Mouse (Mus musculus): ENCODE measurements around the gene Rpl5. TPM values are rescaled to one million over a fixed set of nuclear protein-coding genes. Genes with fewer than 3 reads are reported as not detected.

The Rpl5 gene
- 91.0 and 95.9 TPM in 2 replicates for polyA plus RNA-seq (2014; fragmentation: Nextera tagmentation; extraction: Ambion mirVana)

- Histone ChIP-seq H3K4me3 (ENCODE audit: low read depth, low read length) (peak within 1 kb of the TSS; percentile 76), H3K36me3 (ENCODE audit: control insufficient read depth, insufficient read depth, low read length) (peaks cover 8% of the 10 kb centered on the region; the same call in 1 of the 2 replicates), H3K4me2 (ENCODE audit: low read depth, severe bottlenecking) (peak within 1 kb of the TSS; percentile 72), H3K27ac (replicated peaks; ENCODE audit: low read depth, low read length) (peak within 1 kb of the TSS; percentile 4), H3K9ac (ENCODE audit: low read length) (peak within 1 kb of the TSS; percentile 83), H3K27me3 (ENCODE audit: control insufficient read depth, insufficient read depth, low read length) (no peaks in the 10 kb centered on the region), H3K9me3 (ENCODE audit: control insufficient read depth, low read length) (no peaks in the 10 kb centered on the region), H3K4me1 (ENCODE audit: control insufficient read depth, insufficient read depth, low read length) (0 out of 2 replicates have a peak, but pooled peaks cover 3% of the 10 kb centered on the region)
- DNase-seq (ENCODE audit: low spot score) (peak; percentile 96), ATAC-seq (ENCODE audit: insufficient number of reproducible peaks, low FRiP score, low TSS enrichment, low read depth) (peak; percentile 94)
- WGBS: 4% methylated on average over 66 of the region's 66 CpGs
Measured at GRCm38 (mm10) chr5:107900206-107901013, at the start of gene Rpl5. Gene Rpl5 (plus strand): TSS chr5:107900502.

GRCm38 (mm10) chr5:107853807-107854206 lies 46.5 kb upstream of the Rpl5 start:
- DNase-seq (ENCODE audit: low spot score) (no peak), ATAC-seq (ENCODE audit: insufficient number of reproducible peaks, low FRiP score, low TSS enrichment, low read depth) (no peak)
- Histone ChIP-seq H3K4me1 (ENCODE audit: control insufficient read depth, insufficient read depth, low read length) (no peaks in the 10 kb centered on the region), H3K9me3 (ENCODE audit: control insufficient read depth, low read length) (no peaks in the 10 kb centered on the region), H3K9ac (ENCODE audit: low read length) (no peak overlapping the region), H3K36me3 (ENCODE audit: control insufficient read depth, insufficient read depth, low read length) (0 out of 2 replicates have a peak, but pooled peaks cover 1% of the 10 kb centered on the region), H3K4me3 (ENCODE audit: low read depth, low read length) (no peak overlapping the region), H3K4me2 (ENCODE audit: low read depth, severe bottlenecking) (no peak overlapping the region), H3K27me3 (ENCODE audit: control insufficient read depth, insufficient read depth, low read length) (no peaks in the 10 kb centered on the region), H3K27ac (replicated peaks; ENCODE audit: low read depth, low read length) (no peak overlapping the region)
- 48% methylated on average over 6 of the region's 6 CpGs for WGBS

DNA sequence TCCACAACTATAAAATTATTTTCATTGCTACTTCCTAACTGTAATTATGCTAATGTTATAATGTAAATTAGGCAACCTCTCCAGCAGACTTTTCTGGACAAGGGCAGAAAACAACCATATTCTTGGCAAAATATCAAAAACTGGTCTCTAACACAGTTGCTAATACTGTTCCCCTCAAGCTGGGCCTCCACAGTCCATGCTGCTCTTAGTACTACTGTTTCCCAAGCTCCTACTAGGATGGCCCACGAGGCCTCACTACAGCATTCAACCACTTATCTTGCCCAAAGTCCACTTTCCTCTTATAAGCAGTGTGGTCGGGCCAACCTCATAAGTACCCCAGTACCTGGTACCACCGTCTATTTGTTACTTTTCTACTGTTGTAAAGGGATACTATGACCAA lies 45.7 kb upstream of the Rpl5 start:
- no peaks in the 10 kb centered on the region for H3K36me3 ChIP-seq (ENCODE audit: control insufficient read depth, insufficient read depth, low read length)
- ATAC-seq (ENCODE audit: insufficient number of reproducible peaks, low FRiP score, low TSS enrichment, low read depth) (no peak), DNase-seq (ENCODE audit: low spot score) (no peak)
- no peak overlapping the region for H3K4me3 ChIP-seq (ENCODE audit: low read depth, low read length)
- WGBS: 84% methylated on average over 3 of the region's 3 CpGs
- no peaks in the 10 kb centered on the region for H3K27me3 ChIP-seq (ENCODE audit: control insufficient read depth, insufficient read depth, low read length)
- no peak overlapping the region for H3K27ac ChIP-seq (replicated peaks; ENCODE audit: low read depth, low read length)
- no peak overlapping the region for H3K4me2 ChIP-seq (ENCODE audit: low read depth, severe bottlenecking)
- H3K9me3 ChIP-seq (ENCODE audit: control insufficient read depth, low read length): no peaks in the 10 kb centered on the region
- H3K4me1 ChIP-seq (ENCODE audit: control insufficient read depth, insufficient read depth, low read length): no peaks in the 10 kb centered on the region
- H3K9ac ChIP-seq (ENCODE audit: low read length): no peak overlapping the region

- Histone ChIP-seq H3K9me3 (ENCODE audit: control insufficient read depth, low read length) (no peaks in the 10 kb centered on the region), H3K27me3 (ENCODE audit: control insufficient read depth, insufficient read depth, low read length) (no peaks in the 10 kb centered on the region), H3K4me3 (ENCODE audit: low read depth, low read length) (no peak overlapping the region), H3K36me3 (ENCODE audit: control insufficient read depth, insufficient read depth, low read length) (no peaks in the 10 kb centered on the region), H3K4me1 (ENCODE audit: control insufficient read depth, insufficient read depth, low read length) (no peaks in the 10 kb centered on the region), H3K4me2 (ENCODE audit: low read depth, severe bottlenecking) (no peak overlapping the region), H3K9ac (ENCODE audit: low read length) (no peak overlapping the region), H3K27ac (replicated peaks; ENCODE audit: low read depth, low read length) (no peak overlapping the region)
- WGBS: 96% methylated on average over 2 of the region's 2 CpGs
- no peak for ATAC-seq (ENCODE audit: insufficient number of reproducible peaks, low FRiP score, low TSS enrichment, low read depth)
- DNase-seq (ENCODE audit: low spot score): no peak
Measured at GRCm38 (mm10) chr5:107855546-107855945, 44.8 kb upstream of the Rpl5 start.

DNA sequence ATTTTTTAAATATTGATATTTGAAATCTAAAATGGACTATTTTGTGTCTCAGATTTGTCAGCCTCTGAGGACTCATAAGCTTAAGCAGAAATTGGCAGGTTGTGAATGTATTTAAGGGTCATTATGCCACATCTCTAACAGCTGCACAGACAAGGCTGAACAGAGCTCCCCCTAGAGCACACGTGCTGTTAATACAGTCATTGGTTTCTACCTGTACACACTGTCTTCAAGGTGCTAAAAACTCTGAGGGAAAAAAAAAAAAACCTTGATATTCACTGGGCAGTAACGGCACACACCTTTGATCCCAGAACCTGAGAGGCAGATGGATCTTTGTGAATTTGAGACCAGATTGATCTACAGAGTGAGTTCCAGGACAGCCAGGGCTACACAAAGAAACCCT lies 41.3 kb upstream of the Rpl5 start:
- H3K9me3 ChIP-seq (ENCODE audit: control insufficient read depth, low read length): no peaks in the 10 kb centered on the region
- no peaks in the 10 kb centered on the region for H3K27me3 ChIP-seq (ENCODE audit: control insufficient read depth, insufficient read depth, low read length)
- WGBS: 48% methylated on average over 2 of the region's 2 CpGs
- ATAC-seq (ENCODE audit: insufficient number of reproducible peaks, low FRiP score, low TSS enrichment, low read depth): no peak
- H3K4me1 ChIP-seq (ENCODE audit: control insufficient read depth, insufficient read depth, low read length): no peaks in the 10 kb centered on the region
- DNase-seq (ENCODE audit: low spot score): no peak
- no peak overlapping the region for H3K4me3 ChIP-seq (ENCODE audit: low read depth, low read length)
- no peak overlapping the region for H3K9ac ChIP-seq (ENCODE audit: low read length)
- no peak overlapping the region for H3K27ac ChIP-seq (replicated peaks; ENCODE audit: low read depth, low read length)
- H3K4me2 ChIP-seq (ENCODE audit: low read depth, severe bottlenecking): no peak overlapping the region
- H3K36me3 ChIP-seq (ENCODE audit: control insufficient read depth, insufficient read depth, low read length): no peaks in the 10 kb centered on the region

DNA sequence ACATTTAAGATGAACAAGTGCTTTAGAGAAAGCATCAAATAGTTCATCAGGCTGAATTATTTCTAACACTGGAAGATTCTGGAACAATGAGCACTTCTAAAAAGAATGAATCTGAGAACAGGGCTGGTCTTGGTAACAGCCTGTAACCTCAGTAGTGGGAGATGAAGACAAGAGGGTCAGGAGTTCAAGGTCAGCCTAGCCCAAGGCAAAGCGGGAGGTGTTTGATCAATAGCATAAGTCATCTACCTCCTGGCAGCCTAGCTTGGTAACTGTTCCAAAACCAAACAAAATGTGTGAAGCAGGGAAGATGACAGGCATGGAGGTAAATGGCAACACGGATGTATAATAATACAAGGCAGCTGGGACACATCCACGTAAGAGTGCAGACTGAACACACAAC lies 36.3 kb upstream of the Rpl5 start:
- 95% methylated on average over 3 of the region's 3 CpGs for WGBS

GRCm38 (mm10) chr5:107866127-107867126 lies 33.9 kb upstream of the Rpl5 start:
- Histone ChIP-seq H3K36me3 (ENCODE audit: control insufficient read depth, insufficient read depth, low read length) (no peaks in the 10 kb centered on the region), H3K9ac (ENCODE audit: low read length) (no peak overlapping the region), H3K27me3 (ENCODE audit: control insufficient read depth, insufficient read depth, low read length) (no peaks in the 10 kb centered on the region), H3K27ac (replicated peaks; ENCODE audit: low read depth, low read length) (no peak overlapping the region), H3K9me3 (ENCODE audit: control insufficient read depth, low read length) (no peaks in the 10 kb centered on the region), H3K4me3 (ENCODE audit: low read depth, low read length) (no peak overlapping the region), H3K4me1 (ENCODE audit: control insufficient read depth, insufficient read depth, low read length) (no peaks in the 10 kb centered on the region; the same call in 1 of the 2 replicates), H3K4me2 (ENCODE audit: low read depth, severe bottlenecking) (no peak overlapping the region)
- WGBS: 82% methylated on average over 2 of the region's 2 CpGs
- DNase-seq (ENCODE audit: low spot score) (no peak), ATAC-seq (ENCODE audit: insufficient number of reproducible peaks, low FRiP score, low TSS enrichment, low read depth) (no peak)

More for the DNA sequence above, 36.3 kb upstream of the Rpl5 start:
- Histone ChIP-seq H3K27me3 (ENCODE audit: control insufficient read depth, insufficient read depth, low read length) (no peaks in the 10 kb centered on the region), H3K4me3 (ENCODE audit: low read depth, low read length) (no peak overlapping the region), H3K4me2 (ENCODE audit: low read depth, severe bottlenecking) (no peak overlapping the region), H3K9me3 (ENCODE audit: control insufficient read depth, low read length) (no peaks in the 10 kb centered on the region), H3K9ac (ENCODE audit: low read length) (no peak overlapping the region), H3K4me1 (ENCODE audit: control insufficient read depth, insufficient read depth, low read length) (no peaks in the 10 kb centered on the region; the same call in 1 of the 2 replicates), H3K27ac (replicated peaks; ENCODE audit: low read depth, low read length) (no peak overlapping the region), H3K36me3 (ENCODE audit: control insufficient read depth, insufficient read depth, low read length) (no peaks in the 10 kb centered on the region)
- ATAC-seq (ENCODE audit: insufficient number of reproducible peaks, low FRiP score, low TSS enrichment, low read depth) (no peak), DNase-seq (ENCODE audit: low spot score) (no peak)

Measured in limb, embryonic 11.5 days (tissue).